Mouse (Mus musculus) C2C12 (cell line): ENCODE measurements at regions not wholly inside any gene's neighbourhood (a gene's known extent, or its start where the extent isn't known, plus 50 kb on each side); places are given as distances from the start of the nearest gene placed in this dataset.

Source experiments
- H3K27me3 ChIP-seq: one replicate; pipeline ENCODE4 v1.6.1; 2011; ENCODE audit not compliant: control insufficient read depth, insufficient read depth, insufficient read length
- H3K36me3 ChIP-seq: one replicate; pipeline ENCODE4 v1.6.1; 2011; ENCODE audit not compliant: control insufficient read depth, insufficient read depth
- H3K4me3 ChIP-seq: one replicate; pipeline ENCODE4 v1.5.1; 2011; ENCODE audit warnings: mild to moderate bottlenecking, control low read depth; ENCODE audit not compliant: poor library complexity, insufficient read depth, severe bottlenecking
- H3K79me2 ChIP-seq: one replicate; pipeline ENCODE4 v1.6.1; 2011; ENCODE audit not compliant: control insufficient read depth, insufficient read depth
- H3K79me3 ChIP-seq: one replicate; pipeline ENCODE4 v1.6.1; 2011; ENCODE audit warnings: low read depth, control low read depth
- H3ac ChIP-seq: one replicate; pipeline ENCODE3; 2011; ENCODE audit warnings: low read depth; ENCODE audit not compliant: control insufficient read depth, insufficient read length
- CEBPB ChIP-seq: IDR thresholded peaks from one replicate; pipeline ENCODE4 v1.6.1; 2011; ENCODE audit warnings: low read depth, mild to moderate bottlenecking, control low read depth, moderate library complexity
- CTCF ChIP-seq: IDR thresholded peaks from one replicate; pipeline ENCODE4 v1.5.1; 2011; ENCODE audit not compliant: control insufficient read depth, insufficient read depth, insufficient read length
- FOSL1 ChIP-seq: IDR thresholded peaks from one replicate; pipeline ENCODE4 v1.8.0; 2011; ENCODE audit warnings: mild to moderate bottlenecking, low read length; ENCODE audit not compliant: poor library complexity, insufficient read depth, severe bottlenecking
- MAX ChIP-seq: IDR thresholded peaks from one replicate; pipeline ENCODE4 v1.6.1; 2011; ENCODE audit warnings: mild to moderate bottlenecking, control low read depth
- MYOD1 ChIP-seq: IDR thresholded peaks from one replicate; pipeline ENCODE4 v1.6.1; 2011; ENCODE audit warnings: low read depth; ENCODE audit not compliant: control insufficient read depth, insufficient read length
- MYOG ChIP-seq: IDR thresholded peaks from one replicate; pipeline ENCODE4 v1.6.1; 2011; ENCODE audit not compliant: control insufficient read depth, insufficient read length; ENCODE audit errors: extremely low read depth
- USF1 ChIP-seq: IDR thresholded peaks from one replicate; pipeline ENCODE4 v1.6.1; 2011; ENCODE audit warnings: low read depth, mild to moderate bottlenecking, control low read depth, moderate library complexity

- no peaks in the 10 kb centered on the region for H3K79me3 ChIP-seq
- H3ac ChIP-seq = no peak overlapping the region
- H3K4me3 ChIP-seq = no peak overlapping the region
- H3K36me3 ChIP-seq = no peaks in the 10 kb centered on the region
- TF ChIP-seq MAX (no peak), CTCF (no peak), USF1 (no peak), CEBPB (no peak), MYOD1 (no peak), FOSL1 (no peak), MYOG (no peak)
- H3K27me3 ChIP-seq = no peaks in the 10 kb centered on the region
- H3K79me2 ChIP-seq = no peaks in the 10 kb centered on the region
Observed at GRCm38 (mm10) chr16:39229501-39229900, 337.0 kb downstream of the Igsf11 start.

- no peaks in the 10 kb centered on the region for H3K36me3 ChIP-seq
- no peaks in the 10 kb centered on the region for H3K27me3 ChIP-seq
- no peak for TF ChIP-seq FOSL1
- no peak for TF ChIP-seq CTCF
- TF ChIP-seq CEBPB = no peak
- no peaks in the 10 kb centered on the region for H3K79me3 ChIP-seq
- H3K4me3 ChIP-seq = no peak overlapping the region
- H3ac ChIP-seq = no peak overlapping the region
- no peaks in the 10 kb centered on the region for H3K79me2 ChIP-seq
Observed at GRCm38 (mm10) chr16:39230439-39230838, 338.0 kb downstream of the Igsf11 start.

GRCm38 (mm10) chr16:39234290-39234689, 341.8 kb downstream of the Igsf11 start:
- Histone ChIP-seq H3K27me3 (no peaks in the 10 kb centered on the region), H3K36me3 (no peaks in the 10 kb centered on the region)
- TF ChIP-seq MYOD1 = no peak

GRCm38 (mm10) chr16:39273490-39273889, 381.0 kb downstream of the Igsf11 start:
- no peak overlapping the region for H3K4me3 ChIP-seq
- no peaks in the 10 kb centered on the region for H3K79me3 ChIP-seq
- H3K27me3 ChIP-seq = no peaks in the 10 kb centered on the region
- H3K36me3 ChIP-seq = no peaks in the 10 kb centered on the region
- no peak overlapping the region for H3ac ChIP-seq
- TF ChIP-seq MAX (no peak), MYOG (no peak), CEBPB (no peak)
- no peaks in the 10 kb centered on the region for H3K79me2 ChIP-seq

More at GRCm38 (mm10) chr16:39234290-39234689, 341.8 kb downstream of the Igsf11 start:
- H3ac ChIP-seq = no peak overlapping the region
- H3K79me3 ChIP-seq = no peaks in the 10 kb centered on the region
- H3K79me2 ChIP-seq = no peaks in the 10 kb centered on the region
- H3K4me3 ChIP-seq = no peak overlapping the region

GRCm38 (mm10) chr16:39284484-39284883, 392.0 kb downstream of the Igsf11 start:
- no peaks in the 10 kb centered on the region for H3K79me2 ChIP-seq
- TF ChIP-seq MYOG = no peak
- TF ChIP-seq CEBPB = no peak
- no peak overlapping the region for H3K4me3 ChIP-seq
- no peak overlapping the region for H3ac ChIP-seq
- no peaks in the 10 kb centered on the region for H3K79me3 ChIP-seq
- no peaks in the 10 kb centered on the region for H3K27me3 ChIP-seq
- H3K36me3 ChIP-seq = no peaks in the 10 kb centered on the region

- Histone ChIP-seq H3K79me3 (no peaks in the 10 kb centered on the region), H3K36me3 (no peaks in the 10 kb centered on the region), H3K4me3 (no peak overlapping the region), H3K27me3 (no peaks in the 10 kb centered on the region), H3K79me2 (no peaks in the 10 kb centered on the region), H3ac (no peak overlapping the region)
- TF ChIP-seq CTCF (no peak), CEBPB (no peak), USF1 (no peak), MYOG (no peak), MAX (no peak), FOSL1 (no peak), MYOD1 (no peak)
Observed at GRCm38 (mm10) chr16:39285028-39285744, 392.7 kb downstream of the Igsf11 start.
